Mouse (Mus musculus): Measurements from ENCODE around the gene Tubg2. TPM values are rescaled to one million over a fixed set of nuclear protein-coding genes. Genes with fewer than 3 reads are reported as not detected.
"Not testable (repeated sequence)": the region's sequence is repeated elsewhere in the genome, so short reads cannot be mapped to it uniquely, and the experiment has no call there.

The Tubg2 gene
- polyA plus RNA-seq, 1 experiment from 2014 or later: 3.6 TPM

GRCm38 (mm10) chr11:101160151-101160550, 4.4 kb downstream of the Tubg2 start:
- 80% methylated on average over 8 of the region's 10 CpGs for WGBS
- not testable (repeated sequence) for ATAC-seq (ENCODE audit: insufficient number of reproducible peaks, insufficient read depth, low FRiP score, low read depth); H3K27me3 ChIP-seq (ENCODE audit: control insufficient read depth, insufficient read depth, low read length)

GRCm38 (mm10) chr11:101160981-101161505, 5.3 kb downstream of the Tubg2 start:
- peaks cover 38% of the 10 kb centered on the region for H3K36me3 ChIP-seq (ENCODE audit: control insufficient read depth, insufficient read depth, low read length)
- H3K4me2 ChIP-seq (replicated peaks; ENCODE audit: low read depth, low read length); H3K27ac ChIP-seq (ENCODE audit: low read length); H3K27me3 ChIP-seq (ENCODE audit: control insufficient read depth, insufficient read depth, low read length); H3K4me3 ChIP-seq (ENCODE audit: low read depth, low read length); ATAC-seq (ENCODE audit: insufficient number of reproducible peaks, insufficient read depth, low FRiP score, low read depth); H3K9ac ChIP-seq (replicated peaks; ENCODE audit: low read depth, low read length); H3K9me3 ChIP-seq (ENCODE audit: control insufficient read depth, low read depth, low read length): not testable (repeated sequence)
- 84% methylated on average over 7 of the region's 8 CpGs for WGBS
- peaks cover 14% of the 10 kb centered on the region; the same call in 1 of the 2 replicates for H3K4me1 ChIP-seq (ENCODE audit: control insufficient read depth, insufficient read depth, low read length)

More at GRCm38 (mm10) chr11:101160151-101160550, 4.4 kb downstream of the Tubg2 start:
- not testable (repeated sequence) for H3K27ac ChIP-seq (ENCODE audit: low read length); H3K9ac ChIP-seq (replicated peaks; ENCODE audit: low read depth, low read length); H3K4me2 ChIP-seq (replicated peaks; ENCODE audit: low read depth, low read length); H3K4me3 ChIP-seq (ENCODE audit: low read depth, low read length); H3K9me3 ChIP-seq (ENCODE audit: control insufficient read depth, low read depth, low read length)
- peaks cover 21% of the 10 kb centered on the region for H3K4me1 ChIP-seq (ENCODE audit: control insufficient read depth, insufficient read depth, low read length)
- H3K36me3 ChIP-seq (ENCODE audit: control insufficient read depth, insufficient read depth, low read length): peaks cover 32% of the 10 kb centered on the region

GRCm38 (mm10) chr11:101161551-101161950, 5.8 kb downstream of the Tubg2 start:
- Histone ChIP-seq H3K27ac (ENCODE audit: low read length) (no peak overlapping the region), H3K9ac (replicated peaks; ENCODE audit: low read depth, low read length) (no peak overlapping the region), H3K9me3 (ENCODE audit: control insufficient read depth, low read depth, low read length) (no peaks in the 10 kb centered on the region), H3K4me2 (replicated peaks; ENCODE audit: low read depth, low read length) (no peak overlapping the region), H3K4me3 (ENCODE audit: low read depth, low read length) (no peak overlapping the region), H3K27me3 (ENCODE audit: control insufficient read depth, insufficient read depth, low read length) (peaks cover 3% of the 10 kb centered on the region; the same call in 1 of the 2 replicates), H3K36me3 (ENCODE audit: control insufficient read depth, insufficient read depth, low read length) (peaks cover 43% of the 10 kb centered on the region), H3K4me1 (ENCODE audit: control insufficient read depth, insufficient read depth, low read length) (peaks cover 14% of the 10 kb centered on the region; the same call in 1 of the 2 replicates)
- no peak for ATAC-seq (ENCODE audit: insufficient number of reproducible peaks, insufficient read depth, low FRiP score, low read depth)
- WGBS: 88% methylated on average over 15 of the region's 15 CpGs

GRCm38 (mm10) chr11:101162301-101162700, 6.6 kb downstream of the Tubg2 start:
- WGBS: 57% methylated on average over 5 of the region's 5 CpGs
- H3K4me2 ChIP-seq (replicated peaks; ENCODE audit: low read depth, low read length): no peak overlapping the region
- H3K4me3 ChIP-seq (ENCODE audit: low read depth, low read length): no peak overlapping the region
- H3K27me3 ChIP-seq (ENCODE audit: control insufficient read depth, insufficient read depth, low read length): peaks cover 6% of the 10 kb centered on the region; the same call in 1 of the 2 replicates
- no peaks in the 10 kb centered on the region for H3K9me3 ChIP-seq (ENCODE audit: control insufficient read depth, low read depth, low read length)
- no peak overlapping the region for H3K9ac ChIP-seq (replicated peaks; ENCODE audit: low read depth, low read length)
- peaks cover 14% of the 10 kb centered on the region; the same call in 1 of the 2 replicates for H3K4me1 ChIP-seq (ENCODE audit: control insufficient read depth, insufficient read depth, low read length)
- ATAC-seq (ENCODE audit: insufficient number of reproducible peaks, insufficient read depth, low FRiP score, low read depth): no peak
- H3K36me3 ChIP-seq (ENCODE audit: control insufficient read depth, insufficient read depth, low read length): peaks cover 50% of the 10 kb centered on the region
- no peak overlapping the region for H3K27ac ChIP-seq (ENCODE audit: low read length)

GRCm38 (mm10) chr11:101162772-101163171, 7.1 kb downstream of the Tubg2 start:
- peaks cover 10% of the 10 kb centered on the region; the same call in 1 of the 2 replicates for H3K27me3 ChIP-seq (ENCODE audit: control insufficient read depth, insufficient read depth, low read length)
- WGBS: 67% methylated on average over 5 of the region's 5 CpGs
- no peak overlapping the region for H3K27ac ChIP-seq (ENCODE audit: low read length)
- no peak for ATAC-seq (ENCODE audit: insufficient number of reproducible peaks, insufficient read depth, low FRiP score, low read depth)
- no peak overlapping the region for H3K9ac ChIP-seq (replicated peaks; ENCODE audit: low read depth, low read length)
- H3K36me3 ChIP-seq (ENCODE audit: control insufficient read depth, insufficient read depth, low read length): peaks cover 55% of the 10 kb centered on the region
- H3K4me1 ChIP-seq (ENCODE audit: control insufficient read depth, insufficient read depth, low read length): peaks cover 14% of the 10 kb centered on the region; the same call in 1 of the 2 replicates
- no peaks in the 10 kb centered on the region for H3K9me3 ChIP-seq (ENCODE audit: control insufficient read depth, low read depth, low read length)
- no peak overlapping the region for H3K4me2 ChIP-seq (replicated peaks; ENCODE audit: low read depth, low read length)
- no peak overlapping the region for H3K4me3 ChIP-seq (ENCODE audit: low read depth, low read length)

- 33% methylated on average over 48 of the region's 49 CpGs for WGBS
- ATAC-seq (ENCODE audit: insufficient number of reproducible peaks, insufficient read depth, low FRiP score, low read depth): no peak
- Histone ChIP-seq H3K27me3 (ENCODE audit: control insufficient read depth, insufficient read depth, low read length) (peaks cover 10% of the 10 kb centered on the region; the same call in 1 of the 2 replicates), H3K4me1 (ENCODE audit: control insufficient read depth, insufficient read depth, low read length) (peaks cover 16% of the 10 kb centered on the region; the same call in 1 of the 2 replicates), H3K4me2 (replicated peaks; ENCODE audit: low read depth, low read length) (peak overlapping the region; percentile 25), H3K27ac (ENCODE audit: low read length) (no peak overlapping the region), H3K9me3 (ENCODE audit: control insufficient read depth, low read depth, low read length) (no peaks in the 10 kb centered on the region), H3K9ac (replicated peaks; ENCODE audit: low read depth, low read length) (no peak overlapping the region), H3K36me3 (ENCODE audit: control insufficient read depth, insufficient read depth, low read length) (peaks cover 62% of the 10 kb centered on the region), H3K4me3 (ENCODE audit: low read depth, low read length) (peak overlapping the region; percentile 10)
Measured at GRCm38 (mm10) chr11:101163476-101164350, 8.0 kb downstream of the Tubg2 start.

GRCm38 (mm10) chr11:101164351-101164665, 8.6 kb downstream of the Tubg2 start:
- peak overlapping the region; percentile 10 for H3K4me3 ChIP-seq (ENCODE audit: low read depth, low read length)
- 30% methylated on average over 21 of the region's 21 CpGs for WGBS
- H3K27me3 ChIP-seq (ENCODE audit: control insufficient read depth, insufficient read depth, low read length): peaks cover 10% of the 10 kb centered on the region; the same call in 1 of the 2 replicates
- no peak for ATAC-seq (ENCODE audit: insufficient number of reproducible peaks, insufficient read depth, low FRiP score, low read depth)
- H3K9ac ChIP-seq (replicated peaks; ENCODE audit: low read depth, low read length): no peak overlapping the region
- no peak overlapping the region for H3K27ac ChIP-seq (ENCODE audit: low read length)
- no peaks in the 10 kb centered on the region for H3K9me3 ChIP-seq (ENCODE audit: control insufficient read depth, low read depth, low read length)
- H3K4me1 ChIP-seq (ENCODE audit: control insufficient read depth, insufficient read depth, low read length): peaks cover 22% of the 10 kb centered on the region; the same call in 1 of the 2 replicates
- H3K36me3 ChIP-seq (ENCODE audit: control insufficient read depth, insufficient read depth, low read length): peaks cover 62% of the 10 kb centered on the region
- peak overlapping the region; percentile 25 for H3K4me2 ChIP-seq (replicated peaks; ENCODE audit: low read depth, low read length)

- H3K27ac ChIP-seq (ENCODE audit: low read length): peak overlapping the region; percentile 69; the same call in 1 of the 2 replicates
- 43% methylated on average over 35 of the region's 35 CpGs for WGBS
- H3K4me3 ChIP-seq (ENCODE audit: low read depth, low read length): peak overlapping the region; percentile 10; the same call in 1 of the 2 replicates
- peaks cover 22% of the 10 kb centered on the region; the same call in 1 of the 2 replicates for H3K4me1 ChIP-seq (ENCODE audit: control insufficient read depth, insufficient read depth, low read length)
- peaks cover 62% of the 10 kb centered on the region for H3K36me3 ChIP-seq (ENCODE audit: control insufficient read depth, insufficient read depth, low read length)
- no peak overlapping the region for H3K4me2 ChIP-seq (replicated peaks; ENCODE audit: low read depth, low read length)
- H3K9ac ChIP-seq (replicated peaks; ENCODE audit: low read depth, low read length): no peak overlapping the region
- no peaks in the 10 kb centered on the region for H3K9me3 ChIP-seq (ENCODE audit: control insufficient read depth, low read depth, low read length)
- peak; percentile 47; the same call in 1 of the 2 replicates for ATAC-seq (ENCODE audit: insufficient number of reproducible peaks, insufficient read depth, low FRiP score, low read depth)
- peaks cover 10% of the 10 kb centered on the region; the same call in 1 of the 2 replicates for H3K27me3 ChIP-seq (ENCODE audit: control insufficient read depth, insufficient read depth, low read length)
Measured at GRCm38 (mm10) chr11:101164677-101165580, 9.2 kb downstream of the Tubg2 start.

Measured in stomach, embryonic 14.5 days (tissue).